ENCODE assay signal across 8 mouse cellular contexts in the genomic region with DNA sequence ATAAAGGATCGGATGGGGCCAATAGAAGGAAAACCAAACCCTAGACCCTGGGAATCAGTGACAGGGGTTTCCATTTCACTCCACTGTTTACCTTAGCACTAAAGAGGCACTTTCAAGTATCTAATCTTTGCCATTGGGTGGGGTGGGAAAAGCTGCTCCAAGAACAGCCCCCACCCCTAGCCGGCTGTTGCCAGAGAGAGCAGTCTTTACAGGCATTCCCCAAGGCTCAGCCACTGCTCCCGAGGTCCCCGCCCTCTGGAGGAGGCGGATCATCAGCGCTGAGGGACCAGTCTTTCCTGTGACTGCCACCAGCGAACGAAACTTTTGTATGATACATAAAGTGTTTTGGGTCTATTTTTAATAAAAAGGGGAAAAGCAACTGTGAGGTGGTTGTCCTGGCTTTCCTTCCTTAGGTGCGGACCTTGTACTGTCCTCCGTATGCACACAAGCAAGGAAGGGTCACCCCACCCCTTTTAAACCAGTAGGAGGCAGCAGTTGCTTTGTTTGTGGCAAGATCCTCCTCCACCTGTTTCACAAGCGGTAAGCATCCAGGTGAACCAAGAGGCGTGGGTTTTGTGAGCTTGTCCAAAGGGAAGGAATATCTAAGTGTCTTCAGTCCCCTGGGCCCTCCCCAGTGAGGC. TPM values are rescaled to one million over a fixed set of nuclear protein-coding genes. Genes with fewer than 3 reads are reported as not detected.
DNase-seq lines count a peak whose midpoint lies in the region; ATAC-seq lines count a peak whose summit lies in the region.

No protein-coding gene starts in this region.

- intact Hi-C loops in gastrocnemius, postnatal 14 days (cut with DNase I; ENCODE audit: low total_unique reads): no loop called here

- peak; percentile 16; the same call in 1 of the 2 replicates for ATAC-seq in embryonic facial prominence, embryonic 14.5 days (ENCODE audit: low read depth)
- peak; percentile 32 for ATAC-seq in intestine, embryonic 14.5 days (replicated peaks; ENCODE audit: low FRiP score, low TSS enrichment, low read depth)
- ATAC-seq in liver, embryonic 15.5 days (ENCODE audit: insufficient read depth): no peak

- H3K27ac ChIP-seq in embryonic facial prominence, embryonic 14.5 days (replicated peaks; ENCODE audit: low read depth, low read length): peak overlapping the region; percentile 10; the same call in 1 of the 2 replicates
- H3K27ac ChIP-seq in intestine, embryonic 14.5 days (ENCODE audit: low read depth): peak overlapping the region; percentile 43
- H3K27ac ChIP-seq in liver, embryonic 15.5 days (replicated peaks): peak overlapping the region; percentile 98

- peaks cover 61% of the 10 kb centered on the region for H3K4me1 ChIP-seq in embryonic facial prominence, embryonic 14.5 days (ENCODE audit: control insufficient read depth, insufficient read depth, low read length)
- H3K4me1 ChIP-seq in intestine, embryonic 14.5 days (replicated peaks; ENCODE audit: control insufficient read depth, insufficient read depth, low read length): peaks cover 63% of the 10 kb centered on the region
- H3K4me1 ChIP-seq in liver, embryonic 15.5 days (replicated peaks): peaks cover 98% of the 10 kb centered on the region

- peak overlapping the region; percentile 70 for H3K4me2 ChIP-seq in embryonic facial prominence, embryonic 14.5 days (ENCODE audit: low read depth, low read length)
- peak overlapping the region; percentile 62 for H3K4me2 ChIP-seq in intestine, embryonic 14.5 days (ENCODE audit: low read length)
- peak overlapping the region; percentile 82 for H3K4me2 ChIP-seq in liver, embryonic 15.5 days

- H3K36me3 ChIP-seq in embryonic facial prominence, embryonic 14.5 days (ENCODE audit: control insufficient read depth, insufficient read depth, low read length): peaks cover 9% of the 10 kb centered on the region; the same call in 1 of the 2 replicates
- peaks cover 14% of the 10 kb centered on the region for H3K36me3 ChIP-seq in intestine, embryonic 14.5 days (ENCODE audit: control insufficient read depth, insufficient read depth, low read length)
- peaks cover 58% of the 10 kb centered on the region for H3K36me3 ChIP-seq in liver, embryonic 15.5 days (replicated peaks)

- H3K27me3 ChIP-seq in embryonic facial prominence, embryonic 14.5 days (replicated peaks; ENCODE audit: control insufficient read depth, insufficient read depth, low read length): no peaks in the 10 kb centered on the region
- 0 out of 2 replicates have a peak, but pooled peaks cover 4% of the 10 kb centered on the region for H3K27me3 ChIP-seq in intestine, embryonic 14.5 days (replicated peaks; ENCODE audit: control insufficient read depth, insufficient read depth, low read length)
- H3K27me3 ChIP-seq in liver, embryonic 15.5 days: peaks cover 41% of the 10 kb centered on the region

- peak; percentile 29 for DNase-seq in thymus, postnatal 14 days
- DNase-seq in thymus, postnatal 10 days (ENCODE audit: low spot score in 2 of 2): no peak
- peak; percentile 82 for DNase-seq in embryonic facial prominence, embryonic 14.5 days (ENCODE audit: low spot score)
- peak; percentile 78 for DNase-seq in intestine, embryonic 14.5 days (ENCODE audit: low spot score)
- DNase-seq in retina, embryonic 14.5 days (ENCODE audit: low spot score): peak; percentile 75
- no peak for DNase-seq in gastrocnemius, postnatal 14 days
- no peak for DNase-seq in layer of hippocampus, postnatal 36 days

- H3K4me3 ChIP-seq in embryonic facial prominence, embryonic 14.5 days (ENCODE audit: low read depth, low read length): no peak overlapping the region
- H3K4me3 ChIP-seq in intestine, embryonic 14.5 days (ENCODE audit: low read depth, low read length): peak overlapping the region; percentile 16
- peak overlapping the region; percentile 66 for H3K4me3 ChIP-seq in liver, embryonic 15.5 days (replicated peaks)

- no peaks in the 10 kb centered on the region for H3K9me3 ChIP-seq in embryonic facial prominence, embryonic 14.5 days (ENCODE audit: control insufficient read depth, low read length)
- no peaks in the 10 kb centered on the region for H3K9me3 ChIP-seq in intestine, embryonic 14.5 days (ENCODE audit: control insufficient read depth, low read length)
- no peaks in the 10 kb centered on the region for H3K9me3 ChIP-seq in liver, embryonic 15.5 days (replicated peaks)

- H3K9ac ChIP-seq in embryonic facial prominence, embryonic 14.5 days (ENCODE audit: low read depth, low read length): no peak overlapping the region; the same call in 1 of the 2 replicates
- H3K9ac ChIP-seq in intestine, embryonic 14.5 days (ENCODE audit: low read length): no peak overlapping the region
- peak overlapping the region; percentile 77; the same call in 1 of the 2 replicates for H3K9ac ChIP-seq in liver, embryonic 15.5 days

- 2% methylated on average over 12 of the region's 12 CpGs for WGBS in embryonic facial prominence, embryonic 14.5 days
- 2% methylated on average over 12 of the region's 12 CpGs for WGBS in intestine, embryonic 14.5 days
- 5% methylated on average over 12 of the region's 12 CpGs for WGBS in liver, embryonic 15.5 days (ENCODE audit: insufficient replicate concordance)

RNA-seq across cellular contexts. Expression of gene Ypel4, which starts 4.5 kb away (rescaled TPM):
- 5.5 and 6.5 TPM in 2 replicates for polyA plus RNA-seq in embryonic facial prominence, embryonic 14.5 days (2014; fragmentation: Nextera tagmentation; extraction: Ambion mirVana)
- polyA plus RNA-seq in intestine, embryonic 14.5 days (2014; fragmentation: Nextera tagmentation; extraction: Ambion mirVana): 6.9 and 8.8 TPM in 2 replicates
- 66.9 and 75.7 TPM in 2 replicates for polyA plus RNA-seq in liver, embryonic 15.5 days (2015; fragmentation: Nextera tagmentation; extraction: Ambion mirVana)
- total RNA-seq in gastrocnemius, postnatal 14 days (2021): 1 to 10 TPM in 1 of 2 experiments, under 1 TPM in 1; 0.73 to 1.0 TPM
- total RNA-seq in layer of hippocampus, postnatal 36 days (2021): 10 to 100 TPM; 79.7 to 82.7 TPM

RNA-seq across cellular contexts. Expression of gene Gm19426, which starts 5.1 kb away (rescaled TPM):
- 3.9 and 4.0 TPM in 2 replicates for polyA plus RNA-seq in embryonic facial prominence, embryonic 14.5 days (2014; fragmentation: Nextera tagmentation; extraction: Ambion mirVana)
- 4.6 and 5.3 TPM in 2 replicates for polyA plus RNA-seq in intestine, embryonic 14.5 days (2014; fragmentation: Nextera tagmentation; extraction: Ambion mirVana)
- 1.4 and 1.5 TPM in 2 replicates for polyA plus RNA-seq in liver, embryonic 15.5 days (2015; fragmentation: Nextera tagmentation; extraction: Ambion mirVana)
- total RNA-seq in gastrocnemius, postnatal 14 days (2021): 1 to 10 TPM in 1 of 2 experiments, under 1 TPM in 1; 0.66 to 1.0 TPM
- 1 to 10 TPM; 2.8 to 3.4 TPM for total RNA-seq in layer of hippocampus, postnatal 36 days (2021)

RNA-seq across cellular contexts. Expression of gene Clp1, which starts 11.2 kb away (rescaled TPM):
- polyA plus RNA-seq in embryonic facial prominence, embryonic 14.5 days (2014; fragmentation: Nextera tagmentation; extraction: Ambion mirVana): 22.6 and 24.2 TPM in 2 replicates
- 25.7 and 29.0 TPM in 2 replicates for polyA plus RNA-seq in intestine, embryonic 14.5 days (2014; fragmentation: Nextera tagmentation; extraction: Ambion mirVana)
- 53.9 and 59.7 TPM in 2 replicates for polyA plus RNA-seq in liver, embryonic 15.5 days (2015; fragmentation: Nextera tagmentation; extraction: Ambion mirVana)
- 1 to 10 TPM; 4.1 to 4.9 TPM for total RNA-seq in gastrocnemius, postnatal 14 days (2021)
- 1 to 10 TPM; 8.7 to 10.0 TPM for total RNA-seq in layer of hippocampus, postnatal 36 days (2021)

RNA-seq across cellular contexts. Expression of gene Zdhhc5, which starts 23.4 kb away (rescaled TPM):
- 31.4 and 31.6 TPM in 2 replicates for polyA plus RNA-seq in embryonic facial prominence, embryonic 14.5 days (2014; fragmentation: Nextera tagmentation; extraction: Ambion mirVana)
- 30.0 and 30.7 TPM in 2 replicates for polyA plus RNA-seq in intestine, embryonic 14.5 days (2014; fragmentation: Nextera tagmentation; extraction: Ambion mirVana)
- 17.3 and 18.4 TPM in 2 replicates for polyA plus RNA-seq in liver, embryonic 15.5 days (2015; fragmentation: Nextera tagmentation; extraction: Ambion mirVana)
- 10 to 100 TPM; 41.3 to 45.1 TPM for total RNA-seq in gastrocnemius, postnatal 14 days (2021)
- total RNA-seq in layer of hippocampus, postnatal 36 days (2021): 10 to 100 TPM; 37.1 to 38.9 TPM

RNA-seq across cellular contexts. Expression of gene Serping1, which starts 36.9 kb away (rescaled TPM):
- polyA plus RNA-seq in embryonic facial prominence, embryonic 14.5 days (2014; fragmentation: Nextera tagmentation; extraction: Ambion mirVana): 63.0 and 64.7 TPM in 2 replicates
- polyA plus RNA-seq in intestine, embryonic 14.5 days (2014; fragmentation: Nextera tagmentation; extraction: Ambion mirVana): 60.9 and 73.4 TPM in 2 replicates
- polyA plus RNA-seq in liver, embryonic 15.5 days (2015; fragmentation: Nextera tagmentation; extraction: Ambion mirVana): 84.2 and 102 TPM in 2 replicates
- 10 to 100 TPM; 55.0 to 72.1 TPM for total RNA-seq in gastrocnemius, postnatal 14 days (2021)
- 1 to 10 TPM; 5.5 to 7.5 TPM for total RNA-seq in layer of hippocampus, postnatal 36 days (2021)

Comparison
In these comparisons a context has a peak if more than half of its experiments do, and no peak if none do; other contexts are left out.
1. DNase-seq: peak in thymus, postnatal 14 days (single experiment), embryonic facial prominence, embryonic 14.5 days (single experiment), intestine, embryonic 14.5 days (single experiment) and retina, embryonic 14.5 days (single experiment); none in thymus, postnatal 10 days (0 of 2), gastrocnemius, postnatal 14 days (single experiment) and layer of hippocampus, postnatal 36 days (0 of 2).
2. H3K27ac ChIP-seq: peak in every context shown above with its lines; median percentile 98 in liver, embryonic 15.5 days; 43 in intestine, embryonic 14.5 days; 10 in embryonic facial prominence, embryonic 14.5 days.
3. Peak in every context shown above with its lines, with median percentiles within 50 percentile points of each other: H3K4me2 ChIP-seq.